Mouse (Mus musculus) heart, postnatal 4 days (tissue): Measurements from ENCODE around the gene Mrpl28. TPM values are rescaled to one million over a fixed set of nuclear protein-coding genes. Genes with fewer than 3 reads are reported as not detected.

Source experiments
- total RNA-seq, 2 experiments: library from RNA; stranded (reverse); gene quantifications; 2 replicates each; pipeline ENCODE4 v1.2.3; 2021

Gene Mrpl28
- total RNA-seq, 2 experiments from 2014 or later = 92.7 to 94.3 TPM

Other genes with a start within 250 kb of the Mrpl28 start
- 10 to 100 TPM; 10.8 to 11.7 TPM for gene Mettl26, start 248.4 kb upstream of the Mrpl28 start, total RNA-seq
- gene Wfikkn1, start 242.6 kb upstream of the Mrpl28 start, total RNA-seq = 1 to 10 TPM in 1 of 2 experiments, under 1 TPM in 1; 0.70 to 1.1 TPM
- gene Rab40c, start 203.8 kb upstream of the Mrpl28 start, total RNA-seq = 10 to 100 TPM; 16.1 to 16.6 TPM
- 10 to 100 TPM; 86.0 to 89.4 TPM for gene Pigq, start 178.6 kb upstream of the Mrpl28 start, total RNA-seq
- gene Nhlrc4, start 178.5 kb upstream of the Mrpl28 start, total RNA-seq = not detected
- gene A930017K11Rik, start 170.9 kb upstream of the Mrpl28 start, total RNA-seq = not detected
- 10 to 100 TPM; 13.0 to 16.7 TPM for gene Capn15, start 137.7 kb upstream of the Mrpl28 start, total RNA-seq
- 10 to 100 TPM; 21.0 to 22.9 TPM for gene Rab11fip3, start 53.9 kb upstream of the Mrpl28 start, total RNA-seq
- 10 to 100 TPM; 14.6 to 17.0 TPM for gene Decr2, start 33.2 kb upstream of the Mrpl28 start, total RNA-seq
- gene Nme4, start 27.9 kb upstream of the Mrpl28 start, total RNA-seq = 10 to 100 TPM; 10.3 to 10.8 TPM
- 1 to 10 TPM; 1.4 to 1.7 TPM for gene Tmem8, start 10.2 kb upstream of the Mrpl28 start, total RNA-seq
- gene Axin1, start 15.2 kb downstream of the Mrpl28 start, total RNA-seq = 10 to 100 TPM; 28.3 to 28.4 TPM
- not detected for gene Pdia2, start 75.6 kb downstream of the Mrpl28 start, total RNA-seq
- gene Rgs11, start 79.5 kb downstream of the Mrpl28 start, total RNA-seq = 1 to 10 TPM; 2.0 to 2.1 TPM
- 1 to 10 TPM; 1.6 to 2.0 TPM for gene Arhgdig, start 84.3 kb downstream of the Mrpl28 start, total RNA-seq
- gene Fam234a, start 120.7 kb downstream of the Mrpl28 start, total RNA-seq = 10 to 100 TPM; 71.2 to 73.2 TPM
- 10 to 100 TPM; 34.7 to 36.4 TPM for gene Luc7l, start 129.4 kb downstream of the Mrpl28 start, total RNA-seq